Comparison of ENCODE assay signal across 8 mouse cellular contexts in genomic region chr2:30590909-30591308, GRCm38 (mm10). TPM values are rescaled to one million over a fixed set of nuclear protein-coding genes. Genes with fewer than 3 reads are reported as not detected.
DNase-seq lines count a peak whose midpoint lies in the region; ATAC-seq lines count a peak whose summit lies in the region.

No protein-coding gene starts in this region.

- peak overlapping the region; percentile 17 for H3K4me3 ChIP-seq in forebrain, embryonic 15.5 days
- no peak overlapping the region; the same call in 1 of the 2 replicates for H3K4me3 ChIP-seq in limb, embryonic 13.5 days
- H3K4me3 ChIP-seq in midbrain, embryonic 14.5 days (replicated peaks; ENCODE audit: low read depth, low read length): no peak overlapping the region

- H3K27ac ChIP-seq in forebrain, embryonic 15.5 days (replicated peaks): peak overlapping the region; percentile 77
- H3K27ac ChIP-seq in limb, embryonic 13.5 days: 0 out of 2 replicates have a peak overlapping the region, but pooled peaks have one; percentile 17
- peak overlapping the region; percentile 50; the same call in 1 of the 2 replicates for H3K27ac ChIP-seq in midbrain, embryonic 14.5 days (replicated peaks; ENCODE audit: low read depth, low read length)

- DNase-seq in ovary, adult 18-20 months (ENCODE audit: low spot score): peak; percentile 64
- no peak for DNase-seq in ovary, postnatal 10 days (ENCODE audit: low spot score)
- DNase-seq in c-Kit-positive CD71-negative TER-119-negative erythroid progenitor cells, embryonic 14.5 days (ENCODE audit: low read depth): peak; percentile 32
- DNase-seq in midbrain, embryonic 14.5 days: peak; percentile 89
- DNase-seq in spleen, adult 12 weeks (ENCODE audit: low spot score): no peak

- H3K9me3 ChIP-seq in forebrain, embryonic 15.5 days: no peaks in the 10 kb centered on the region
- H3K9me3 ChIP-seq in limb, embryonic 13.5 days: no peaks in the 10 kb centered on the region
- H3K9me3 ChIP-seq in midbrain, embryonic 14.5 days (ENCODE audit: control insufficient read depth, low read length): no peaks in the 10 kb centered on the region

- peak overlapping the region; percentile 47 for H3K4me2 ChIP-seq in forebrain, embryonic 15.5 days (replicated peaks)
- peak overlapping the region; percentile 62 for H3K4me2 ChIP-seq in limb, embryonic 13.5 days (replicated peaks)
- H3K4me2 ChIP-seq in midbrain, embryonic 14.5 days (ENCODE audit: low read length): peak overlapping the region; percentile 50

- ATAC-seq in forebrain, embryonic 15.5 days (replicated peaks): peak; percentile 70
- peak; percentile 60 for ATAC-seq in inflammation-experienced regulatory T-cells, adult 6 months
- ATAC-seq in limb, embryonic 13.5 days (ENCODE audit: low FRiP score, low read depth): 0 out of 2 replicates have a peak, but pooled peaks have one; percentile 30
- peak; percentile 70; the same call in 1 of the 2 replicates for ATAC-seq in midbrain, embryonic 14.5 days (ENCODE audit: low FRiP score, low TSS enrichment)

- no peaks in the 10 kb centered on the region for H3K27me3 ChIP-seq in forebrain, embryonic 15.5 days
- H3K27me3 ChIP-seq in limb, embryonic 13.5 days: no peaks in the 10 kb centered on the region
- no peaks in the 10 kb centered on the region for H3K27me3 ChIP-seq in midbrain, embryonic 14.5 days (ENCODE audit: control insufficient read depth, insufficient read depth, low read length)

- 8% methylated on average over 3 of the region's 3 CpGs for WGBS in forebrain, embryonic 15.5 days
- WGBS in limb, embryonic 13.5 days: 8% methylated on average over 3 of the region's 3 CpGs
- 4% methylated on average over 3 of the region's 3 CpGs for WGBS in midbrain, embryonic 14.5 days

- 0 out of 2 replicates have a peak overlapping the region, but pooled peaks have one; percentile 39 for H3K9ac ChIP-seq in forebrain, embryonic 15.5 days (replicated peaks)
- H3K9ac ChIP-seq in limb, embryonic 13.5 days: peak overlapping the region; percentile 48; the same call in 1 of the 2 replicates
- H3K9ac ChIP-seq in midbrain, embryonic 14.5 days (replicated peaks; ENCODE audit: low read length): no peak overlapping the region

- H3K36me3 ChIP-seq in forebrain, embryonic 15.5 days: no peaks in the 10 kb centered on the region
- H3K36me3 ChIP-seq in limb, embryonic 13.5 days: no peaks in the 10 kb centered on the region
- no peaks in the 10 kb centered on the region for H3K36me3 ChIP-seq in midbrain, embryonic 14.5 days (ENCODE audit: control insufficient read depth, insufficient read depth, low read length)

- H3K4me1 ChIP-seq in forebrain, embryonic 15.5 days: peaks cover 52% of the 10 kb centered on the region
- peaks cover 45% of the 10 kb centered on the region for H3K4me1 ChIP-seq in limb, embryonic 13.5 days
- peaks cover 21% of the 10 kb centered on the region for H3K4me1 ChIP-seq in midbrain, embryonic 14.5 days (ENCODE audit: control insufficient read depth, insufficient read depth, low read length)

RNA-seq across cellular contexts. Expression of gene Cstad, which starts 3.9 kb away (rescaled TPM):
- 0.63 and 1.4 TPM in 2 replicates for polyA plus RNA-seq in forebrain, embryonic 15.5 days (2015; fragmentation: Nextera tagmentation; extraction: Ambion mirVana)
- 1 to 10 TPM; 3.0 to 8.3 (median 4.3) TPM for polyA plus RNA-seq in inflammation-experienced regulatory T-cells, adult 6 months (2017; shearing (Covaris generic))
- polyA plus RNA-seq in limb, embryonic 13.5 days (2015; fragmentation: Nextera tagmentation; extraction: Ambion mirVana): 1.6 and 1.9 TPM in 2 replicates
- polyA plus RNA-seq in midbrain, embryonic 14.5 days (2014; fragmentation: Nextera tagmentation; extraction: Ambion mirVana): 0.46 and 1.2 TPM in 2 replicates

Comparison
In these comparisons a context has a peak if more than half of its experiments do, and no peak if none do; other contexts are left out.
1. DNase-seq: peak in ovary, adult 18-20 months (single experiment), c-Kit-positive CD71-negative TER-119-negative erythroid progenitor cells, embryonic 14.5 days (single experiment) and midbrain, embryonic 14.5 days (single experiment); none in ovary, postnatal 10 days (single experiment) and spleen, adult 12 weeks (single experiment).
2. H3K27ac ChIP-seq: peak in every context shown above with its lines; median percentile 77 in forebrain, embryonic 15.5 days; 50 in midbrain, embryonic 14.5 days; 17 in limb, embryonic 13.5 days.
3. Peak in every context shown above with its lines, with median percentiles within 50 percentile points of each other: ATAC-seq and H3K4me2 ChIP-seq.